Mouse (Mus musculus) kidney, postnatal 0 days (tissue): ENCODE measurements around the gene Gapvd1. TPM values are rescaled to one million over a fixed set of nuclear protein-coding genes. Genes with fewer than 3 reads are reported as not detected.

Source experiments
- ATAC-seq: fragments of 200-750 bp; cut with Nextera tagmentation; replicated peaks from 2 replicates; pipeline ENCODE4 v1.8.0; 2017; ENCODE audit warnings: low read depth, moderate number of reproducible peaks, moderate TSS enrichment, moderate library complexity; ENCODE audit not compliant: low FRiP score
- DNase-seq: peaks from one replicate; pipeline ENCODE4 v3.0.0-alpha.2; 2016; ENCODE audit warnings: low spot score
- H3K27ac ChIP-seq: fragments of 300-500 bp; sonication (generic); 2 replicates; pipeline ENCODE4 v1.5.1; 2014; ENCODE audit warnings: mild to moderate bottlenecking
- H3K27me3 ChIP-seq: fragments of 300-500 bp; sonication (generic); 2 replicates; pipeline ENCODE4 v1.6.1; 2014; ENCODE audit warnings: low read length, mixed read lengths; ENCODE audit not compliant: insufficient read depth
- H3K36me3 ChIP-seq: fragments of 300-500 bp; sonication (generic); 2 replicates; pipeline ENCODE4 v1.6.1; 2014; ENCODE audit warnings: low read length, mixed read lengths; ENCODE audit not compliant: insufficient read depth
- H3K4me1 ChIP-seq: fragments of 300-500 bp; sonication (generic); replicated peaks from 2 replicates; pipeline ENCODE4 v1.6.1; 2014; ENCODE audit warnings: antibody characterized with exemption, low read length, mixed read lengths; ENCODE audit not compliant: insufficient read depth
- H3K4me2 ChIP-seq: fragments of 300-500 bp; sonication (generic); 2 replicates; pipeline ENCODE4 v1.6.1; 2014; ENCODE audit warnings: mild to moderate bottlenecking, low read length, moderate library complexity, mixed read lengths
- H3K4me3 ChIP-seq: fragments of 300-500 bp; sonication (generic); replicated peaks from 2 replicates; pipeline ENCODE4 v1.5.1; 2014; ENCODE audit warnings: low read depth, low read length
- H3K9ac ChIP-seq: fragments of 300-500 bp; sonication (generic); 2 replicates; pipeline ENCODE4 v1.6.1; 2014; ENCODE audit warnings: low read depth, low read length
- H3K9me3 ChIP-seq: fragments of 300-500 bp; sonication (generic); replicated peaks from 2 replicates; pipeline ENCODE4 v1.6.1; 2016; ENCODE audit warnings: low read length, inconsistent platforms, mixed read lengths
- CTCF ChIP-seq: IDR thresholded peaks from 2 replicates; pipeline ENCODE4 v1.5.1; 2016; ENCODE audit warnings: antibody characterized with exemption, low read depth, mild to moderate bottlenecking, moderate library complexity
- WGBS: fragments of 180-500 bp; shearing (Covaris S2); extraction: QIAGEN DNeasy Blood & Tissue Kit; methylation state at CpG from one replicate; pipeline ENCODE4 v1.1.7; 2014; 5-methylcytosine and 5-hydroxymethylcytosine counted together
- polyA plus RNA-seq: library from polyadenylated mRNA; unstranded; fragments of >200 nt; fragmentation: Nextera tagmentation; extraction: Ambion mirVana; gene quantifications from 2 replicates; pipeline ENCODE4 v1.2.1, GENCODE M21; 2015

Gapvd1 gene
- polyA plus RNA-seq, 1 experiment from 2014 or later, result 56.6 TPM

DNA sequence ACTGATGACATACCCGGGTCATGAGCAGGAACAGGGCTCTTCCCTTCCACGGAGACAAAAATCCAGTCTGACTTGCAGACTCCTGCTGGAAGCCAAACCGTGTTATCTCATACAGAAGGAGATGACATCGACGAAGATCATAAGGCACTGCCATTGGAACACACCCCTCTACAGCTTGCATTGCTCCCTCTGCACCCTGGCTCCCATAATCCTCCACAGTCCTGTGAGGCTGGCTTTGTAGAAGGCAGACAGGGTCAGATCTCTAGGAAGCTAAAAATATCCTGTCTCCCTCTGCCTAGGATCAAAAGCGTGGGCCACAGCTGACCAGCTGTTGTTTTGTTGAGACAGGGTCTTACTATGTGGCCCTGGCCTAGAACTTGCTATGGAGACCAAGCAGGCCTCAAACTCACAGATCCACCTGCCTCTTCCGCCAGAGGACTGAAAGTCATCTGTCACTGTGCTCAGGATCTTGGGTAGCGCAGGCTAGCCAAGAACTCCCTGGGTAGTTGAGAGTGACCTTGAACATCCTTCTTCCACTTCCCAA, 85.8 kb downstream of the Gapvd1 start:
- Histone ChIP-seq H3K27me3 (no peaks in the 10 kb centered on the region), H3K36me3 (no peaks in the 10 kb centered on the region), H3K4me1 (no peaks in the 10 kb centered on the region), H3K4me2 (no peak overlapping the region), H3K4me3 (no peak overlapping the region), H3K27ac (no peak overlapping the region), H3K9ac (no peak overlapping the region), H3K9me3 (no peaks in the 10 kb centered on the region)
- ATAC-seq (no peak), DNase-seq (peak; percentile 8)
- WGBS, result 48% methylated on average over 8 of the region's 8 CpGs
- no peak for TF ChIP-seq CTCF

DNA sequence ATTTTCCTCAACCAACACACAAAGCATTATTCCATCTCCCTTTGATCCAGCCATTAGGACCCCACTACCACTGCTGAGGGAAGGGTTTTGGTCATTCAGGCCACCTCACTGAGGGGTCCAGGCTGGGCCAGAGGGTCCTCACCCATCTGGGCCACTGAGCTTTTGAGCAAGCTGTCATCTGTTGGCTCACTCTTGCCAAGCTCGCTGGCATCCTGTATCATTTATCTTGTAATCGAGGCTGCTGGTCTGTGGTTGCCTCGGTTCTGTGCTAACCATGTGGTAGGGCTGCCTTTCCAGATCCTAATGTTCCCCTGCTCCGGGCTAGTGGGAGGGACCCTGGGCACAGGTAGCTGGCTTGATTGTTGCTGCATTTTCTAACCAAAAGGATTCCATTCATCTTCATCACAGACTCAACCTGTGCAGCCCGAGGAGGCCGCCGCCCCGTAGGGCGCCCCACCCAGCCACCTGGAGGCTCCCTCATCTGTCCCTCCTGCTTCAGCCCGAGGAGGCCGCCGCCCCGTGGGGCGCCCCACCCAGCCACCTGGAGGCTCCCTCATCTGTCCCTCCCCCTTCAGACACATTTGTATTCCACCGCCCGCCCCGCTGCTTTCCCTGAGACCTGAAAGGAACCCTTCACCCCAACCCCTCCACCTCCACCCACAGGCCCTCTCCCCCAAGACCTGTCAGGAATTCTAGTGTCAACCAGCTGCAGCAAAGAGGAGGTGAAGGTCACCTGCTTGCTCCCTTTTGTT, 86.4 kb downstream of the Gapvd1 start:
- no peaks in the 10 kb centered on the region for H3K9me3 ChIP-seq
- no peaks in the 10 kb centered on the region for H3K27me3 ChIP-seq
- H3K4me1 ChIP-seq, result no peaks in the 10 kb centered on the region
- no peak overlapping the region for H3K4me3 ChIP-seq
- DNase-seq, result no peak
- H3K36me3 ChIP-seq, result no peaks in the 10 kb centered on the region
- no peak overlapping the region for H3K4me2 ChIP-seq
- no peak for ATAC-seq
- H3K27ac ChIP-seq, result no peak overlapping the region
- no peak overlapping the region for H3K9ac ChIP-seq
- TF ChIP-seq CTCF, result no peak
- 40% methylated on average over 17 of the region's 17 CpGs for WGBS

GRCm38 (mm10) chr2:34667820-34668219, 87.2 kb downstream of the Gapvd1 start:
- Histone ChIP-seq H3K4me2 (no peak overlapping the region), H3K27ac (no peak overlapping the region), H3K9me3 (no peaks in the 10 kb centered on the region), H3K27me3 (no peaks in the 10 kb centered on the region), H3K4me1 (no peaks in the 10 kb centered on the region), H3K9ac (no peak overlapping the region), H3K4me3 (no peak overlapping the region), H3K36me3 (no peaks in the 10 kb centered on the region)
- DNase-seq, result no peak
- no peak for TF ChIP-seq CTCF
- ATAC-seq, result no peak
- WGBS, result 43% methylated on average over 10 of the region's 10 CpGs

GRCm38 (mm10) chr2:34647410-34647809, 107.6 kb downstream of the Gapvd1 start:
- DNase-seq (no peak), ATAC-seq (no peak)
- Histone ChIP-seq H3K4me2 (no peak overlapping the region; the same call in 1 of the 2 replicates), H3K4me3 (no peak overlapping the region), H3K27ac (no peak overlapping the region), H3K4me1 (peaks cover 10% of the 10 kb centered on the region; the same call in 1 of the 2 replicates), H3K9me3 (no peaks in the 10 kb centered on the region), H3K9ac (no peak overlapping the region), H3K36me3 (no peaks in the 10 kb centered on the region), H3K27me3 (no peaks in the 10 kb centered on the region)
- 41% methylated on average over 11 of the region's 11 CpGs for WGBS
- TF ChIP-seq CTCF, result no peak

GRCm38 (mm10) chr2:34646541-34646865, 108.5 kb downstream of the Gapvd1 start:
- no peak for DNase-seq
- Histone ChIP-seq H3K36me3 (no peaks in the 10 kb centered on the region), H3K27ac (no peak overlapping the region), H3K4me2 (peak overlapping the region; percentile 81), H3K4me3 (peak overlapping the region; percentile 38), H3K9ac (no peak overlapping the region), H3K4me1 (peaks cover 10% of the 10 kb centered on the region; the same call in 1 of the 2 replicates), H3K9me3 (no peaks in the 10 kb centered on the region), H3K27me3 (no peaks in the 10 kb centered on the region)
- ATAC-seq, result no peak; the same call in 1 of the 2 replicates
- WGBS, result 13% methylated on average over 5 of the region's 5 CpGs
- no peak for TF ChIP-seq CTCF

DNA sequence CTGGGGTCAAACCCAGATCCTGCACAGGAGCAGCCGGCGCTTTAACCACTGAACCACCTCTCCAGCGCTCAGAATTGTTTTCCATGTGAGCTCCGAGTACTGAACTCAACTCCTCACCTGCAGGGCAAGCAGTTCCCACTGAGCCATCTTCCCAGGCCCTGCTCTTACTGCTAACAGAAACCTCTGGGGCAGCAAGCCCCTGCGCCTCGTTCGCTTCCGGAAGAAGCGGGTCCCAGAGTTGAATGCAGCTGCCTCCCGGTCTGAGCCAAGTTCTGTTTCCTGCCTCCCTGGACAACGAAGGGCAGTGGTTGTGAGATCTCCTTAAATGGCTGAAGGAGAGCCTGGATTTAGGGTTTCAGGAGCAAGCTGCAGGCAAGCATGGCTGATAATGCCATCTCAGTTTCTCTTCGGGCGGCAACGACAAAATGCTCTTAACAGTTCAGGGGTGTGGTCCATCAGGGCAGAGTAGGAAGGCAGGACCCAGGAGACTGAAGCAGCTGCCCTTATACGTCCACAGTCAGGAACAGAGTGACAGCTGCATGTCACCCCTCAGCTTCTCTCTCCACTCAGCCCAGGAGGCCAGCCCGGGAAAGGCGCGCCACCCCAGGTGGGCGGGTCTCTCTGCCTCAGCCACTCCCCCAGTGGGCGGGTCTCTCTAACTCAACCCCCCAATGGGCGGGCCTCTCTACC, 109.0 kb downstream of the Gapvd1 start:
- Histone ChIP-seq H3K36me3 (no peaks in the 10 kb centered on the region), H3K9ac (peak overlapping the region; percentile 47; the same call in 1 of the 2 replicates), H3K4me2 (peak overlapping the region; percentile 81), H3K27ac (no peak overlapping the region), H3K4me1 (peaks cover 10% of the 10 kb centered on the region; the same call in 1 of the 2 replicates), H3K9me3 (no peaks in the 10 kb centered on the region), H3K27me3 (no peaks in the 10 kb centered on the region), H3K4me3 (peak overlapping the region; percentile 38)
- peak; percentile 81 for DNase-seq
- WGBS, result 10% methylated on average over 21 of the region's 21 CpGs
- ATAC-seq, result peak; percentile 90; the same call in 1 of the 2 replicates
- TF ChIP-seq CTCF, result no peak
